Mouse (Mus musculus) urinary bladder, postnatal 36 days (tissue): ENCODE measurements at regions not wholly inside any gene's neighbourhood (a gene's known extent, or its start where the extent isn't known, plus 50 kb on each side); places are given as distances from the start of the nearest gene placed in this dataset.
A peak's percentile ranks its signal among the peaks of the same experiment; 100 is the strongest.

ENCODE experiments used
- DNase-seq, 2 experiments: peaks; one replicate each; pipeline ENCODE4 v3.0.0; 2022; ENCODE audit warnings: low spot score in 2 of 2, mixed read lengths in 1 of 2

DNA sequence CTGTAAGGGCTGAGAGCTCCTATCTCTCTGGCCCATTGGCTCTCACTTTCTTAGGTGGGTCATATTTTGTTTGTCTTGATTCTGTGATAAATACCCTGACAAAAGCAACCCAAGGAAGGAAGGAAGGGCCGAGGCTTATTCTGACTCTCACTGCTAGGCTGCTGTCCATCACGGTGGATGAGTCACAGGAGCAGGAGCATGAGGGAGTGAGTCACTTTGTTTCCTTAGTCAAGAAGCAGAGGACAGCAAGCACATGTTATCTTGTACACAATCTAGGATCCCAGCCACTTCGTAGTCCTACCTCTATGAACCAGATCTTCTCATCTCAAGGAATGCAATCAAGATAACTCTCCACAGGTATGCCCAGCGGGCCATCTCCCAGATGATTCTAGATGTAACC, 69.9 kb downstream of the Atp6v1g3 start:
- peak; percentile 28 to 41 for DNase-seq

DNA sequence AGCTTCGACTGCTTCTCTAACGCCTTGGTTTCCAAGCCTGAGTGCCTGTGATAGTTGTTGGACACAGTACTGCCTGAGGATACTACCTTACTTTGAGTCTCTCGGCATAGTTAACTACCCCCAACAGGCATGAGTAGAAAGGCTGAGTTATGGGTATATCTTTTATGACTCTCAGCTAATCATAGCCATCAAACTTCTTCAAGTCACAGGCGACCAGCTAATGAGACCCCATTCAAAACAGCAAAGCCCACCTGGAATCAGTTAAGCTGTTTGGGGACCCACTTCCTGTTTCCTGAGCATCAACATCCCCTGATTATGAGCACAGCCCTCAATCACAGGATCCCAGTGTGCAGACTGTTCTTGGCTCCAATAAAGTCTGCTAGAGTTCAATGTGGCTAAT, 71.4 kb downstream of the Atp6v1g3 start:
- no peak for DNase-seq

DNA sequence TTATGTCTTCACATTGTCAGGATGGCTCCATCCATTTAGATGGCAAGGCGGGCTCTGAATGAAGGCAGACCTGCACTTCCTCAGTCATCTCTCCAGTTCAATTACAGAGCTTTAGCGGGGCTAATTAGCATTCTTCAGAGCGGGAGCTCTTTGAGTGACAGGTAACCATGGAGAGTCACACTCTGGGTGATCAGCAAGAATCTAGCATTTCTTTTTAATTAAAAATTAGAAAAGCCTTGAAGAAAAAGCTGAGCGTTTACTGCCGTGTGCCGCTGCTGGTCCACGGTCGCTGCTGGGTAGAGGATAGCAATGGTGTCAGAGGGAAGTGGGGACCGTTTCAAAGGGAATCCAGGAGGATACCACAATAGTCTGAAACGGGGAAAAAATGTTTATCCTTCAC, 72.5 kb downstream of the Atp6v1g3 start:
- no peak for DNase-seq

DNA sequence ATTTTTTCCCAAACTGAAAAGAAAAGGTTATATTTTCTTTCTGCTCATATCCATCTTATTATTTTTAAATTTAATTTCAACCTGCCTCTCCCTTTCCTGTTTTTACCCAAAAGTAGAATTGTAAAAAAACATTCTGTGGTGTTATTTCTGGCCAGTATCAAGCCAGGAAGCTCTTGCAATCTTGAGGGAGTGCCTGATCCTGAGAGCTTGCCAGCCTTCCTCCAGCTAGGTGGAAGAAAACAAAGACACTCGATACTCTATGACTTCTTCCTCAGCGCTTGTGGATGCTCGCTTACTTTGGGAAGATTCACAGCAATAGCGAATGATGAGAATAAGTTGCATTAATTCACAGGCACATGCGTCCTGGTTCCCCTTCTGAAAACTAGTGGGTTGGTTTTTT, 73.4 kb downstream of the Atp6v1g3 start:
- no peak for DNase-seq

DNA sequence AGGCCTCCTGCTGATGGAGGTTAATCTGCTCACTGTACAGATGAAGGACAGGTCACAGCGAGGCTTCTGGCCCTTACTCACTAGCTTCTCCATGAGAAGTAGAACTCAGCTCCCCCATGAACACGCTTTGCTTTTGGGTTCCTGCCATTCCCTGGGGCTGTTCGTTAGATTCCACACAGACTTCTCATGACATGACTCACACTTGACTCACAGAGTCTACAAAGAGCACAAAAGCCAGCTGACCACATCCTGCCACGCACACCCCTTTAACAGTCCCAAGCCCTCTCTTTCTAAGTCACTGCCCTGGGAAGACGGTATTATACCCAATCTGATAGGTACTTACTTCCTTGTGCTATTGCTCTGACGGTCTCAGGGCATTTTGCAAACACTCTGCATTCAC, 74.9 kb downstream of the Atp6v1g3 start:
- DNase-seq, result peak; percentile 58 to 61

DNA sequence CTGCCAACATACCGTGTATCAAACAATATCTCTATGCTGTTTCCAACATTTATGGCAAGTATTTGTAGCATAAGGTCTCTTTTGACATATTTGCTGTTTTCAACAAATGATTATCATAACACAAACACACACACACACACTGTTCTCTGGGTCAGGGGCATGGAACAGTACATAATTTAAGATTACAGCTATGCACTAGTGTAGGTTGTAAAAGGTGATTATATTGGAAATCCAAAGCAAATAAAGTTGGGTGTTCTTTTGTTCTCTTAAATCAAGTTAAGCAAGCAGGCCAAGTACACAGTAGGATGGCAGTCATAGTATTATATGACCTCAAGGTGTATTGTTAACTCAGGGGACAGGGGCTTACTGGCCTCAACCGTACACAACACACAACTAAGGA, 75.6 kb downstream of the Atp6v1g3 start:
- no peak for DNase-seq

DNA sequence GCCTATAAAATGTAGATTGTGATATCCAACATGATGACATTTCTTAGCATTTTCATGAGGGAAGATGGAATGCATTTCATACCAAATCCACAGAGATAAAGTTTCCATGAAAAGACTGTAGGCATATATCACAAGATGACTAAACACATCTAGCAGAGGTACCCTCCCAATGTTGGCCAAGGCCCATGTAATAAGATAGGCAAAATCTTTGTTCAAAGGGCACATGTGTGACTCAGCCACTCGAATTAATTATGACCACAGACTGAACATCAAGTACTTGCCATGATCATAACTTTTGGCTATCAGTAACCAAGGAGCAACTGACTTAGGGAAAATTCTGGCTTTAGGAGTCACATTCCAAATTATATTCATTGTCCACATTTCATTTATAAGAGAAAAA, 82.9 kb downstream of the Atp6v1g3 start:
- DNase-seq, result no peak

DNA sequence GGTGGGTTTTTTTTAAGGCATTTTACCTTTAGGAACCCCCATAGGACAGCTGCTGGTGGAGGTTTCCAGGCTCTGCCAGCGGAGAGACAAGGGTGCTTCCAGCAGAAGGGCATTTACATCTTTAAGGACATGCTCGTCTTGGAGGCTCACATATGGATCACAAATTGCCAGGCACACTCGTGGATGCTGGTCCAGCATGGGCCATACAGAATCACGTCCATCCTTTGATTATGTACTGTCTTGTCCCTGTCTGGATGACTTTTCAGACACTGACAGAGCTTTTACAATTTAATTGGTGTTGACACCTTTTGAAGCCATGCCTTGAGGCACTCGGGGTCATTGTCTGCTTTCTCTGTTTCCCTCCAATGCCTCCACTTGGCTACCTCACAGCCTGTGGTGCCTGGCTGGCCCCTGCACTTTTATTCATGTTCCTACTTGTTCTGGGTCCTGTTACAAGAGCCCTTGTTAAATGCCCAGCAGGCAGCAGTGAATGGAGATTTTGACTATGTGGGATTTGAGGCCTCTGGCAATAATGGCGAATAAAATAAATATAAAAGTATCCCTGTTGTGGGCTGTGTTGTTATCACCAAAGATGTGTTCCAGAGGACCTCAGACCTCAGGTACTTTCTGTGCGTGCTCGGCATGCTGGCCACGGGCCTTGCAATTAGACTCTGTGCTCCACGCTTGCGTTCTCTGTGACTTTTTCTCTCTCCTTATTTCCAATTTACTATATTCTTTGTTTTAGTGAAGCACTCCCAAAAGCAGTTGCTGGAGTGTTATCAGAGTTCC, 89.3 kb downstream of the Atp6v1g3 start:
- DNase-seq, result no peak

DNA sequence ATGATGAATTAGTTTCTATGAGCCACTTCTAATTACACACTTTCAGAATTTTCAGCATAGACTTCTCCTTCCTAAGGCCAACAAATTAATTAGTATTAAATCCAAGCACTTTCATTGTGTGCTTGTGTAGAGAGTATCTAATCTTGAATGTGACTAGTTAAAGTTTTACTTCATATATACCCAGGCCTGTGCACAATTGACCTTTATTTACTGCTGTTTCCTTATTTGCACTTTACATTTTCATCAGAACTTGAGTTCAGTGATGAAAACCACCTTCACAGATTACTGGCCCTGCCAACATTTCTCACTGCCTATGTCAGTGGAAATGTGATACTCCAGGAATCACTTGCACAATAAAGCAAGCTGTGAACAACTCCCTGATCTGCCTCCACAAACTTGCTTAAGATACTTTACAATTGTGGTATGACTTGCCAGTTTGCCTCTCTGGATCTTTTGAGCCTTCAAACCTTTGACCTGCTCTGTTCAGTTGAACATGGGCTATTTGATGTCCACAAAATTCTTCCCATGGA, 96.5 kb downstream of the Atp6v1g3 start:
- DNase-seq, result no peak

DNA sequence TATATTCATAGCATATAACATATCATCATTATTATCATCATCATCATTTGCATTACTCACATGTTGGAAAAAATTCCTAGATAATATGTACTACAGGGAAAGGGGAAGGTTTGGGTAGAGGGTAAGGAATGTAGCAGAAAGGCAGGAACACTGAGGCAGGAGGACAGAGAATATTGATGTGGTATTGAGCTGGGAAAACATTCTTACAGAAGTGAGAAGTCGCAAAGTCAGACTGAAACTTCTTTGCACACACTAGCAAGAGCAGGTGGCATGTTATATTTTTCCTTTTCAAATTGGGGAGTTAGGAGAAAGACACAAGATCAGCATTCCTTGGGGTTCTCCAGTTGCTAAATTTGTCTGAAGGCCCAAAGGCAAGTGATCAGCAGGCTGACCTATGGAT, 97.9 kb downstream of the Atp6v1g3 start:
- no peak for DNase-seq

DNA sequence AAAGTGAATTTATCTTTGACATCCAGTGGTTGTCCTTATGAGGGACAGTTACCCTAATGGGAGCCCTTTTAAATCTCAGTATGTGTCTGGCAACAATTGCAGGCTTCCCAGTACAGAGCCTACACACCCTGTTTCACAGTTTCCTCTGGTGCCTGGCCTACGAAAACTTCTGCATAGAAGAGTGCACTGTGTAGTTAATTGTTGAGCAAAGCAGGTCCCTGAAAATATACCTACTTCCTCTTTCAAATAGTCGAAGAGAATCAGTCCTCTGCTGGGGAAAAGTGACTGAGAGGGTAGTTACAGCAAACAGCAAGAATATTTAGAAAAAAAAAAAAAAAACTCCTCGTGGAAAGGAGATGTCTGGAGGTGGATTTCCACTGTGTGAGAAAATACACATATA, 110.6 kb downstream of the Atp6v1g3 start:
- no peak for DNase-seq

DNA sequence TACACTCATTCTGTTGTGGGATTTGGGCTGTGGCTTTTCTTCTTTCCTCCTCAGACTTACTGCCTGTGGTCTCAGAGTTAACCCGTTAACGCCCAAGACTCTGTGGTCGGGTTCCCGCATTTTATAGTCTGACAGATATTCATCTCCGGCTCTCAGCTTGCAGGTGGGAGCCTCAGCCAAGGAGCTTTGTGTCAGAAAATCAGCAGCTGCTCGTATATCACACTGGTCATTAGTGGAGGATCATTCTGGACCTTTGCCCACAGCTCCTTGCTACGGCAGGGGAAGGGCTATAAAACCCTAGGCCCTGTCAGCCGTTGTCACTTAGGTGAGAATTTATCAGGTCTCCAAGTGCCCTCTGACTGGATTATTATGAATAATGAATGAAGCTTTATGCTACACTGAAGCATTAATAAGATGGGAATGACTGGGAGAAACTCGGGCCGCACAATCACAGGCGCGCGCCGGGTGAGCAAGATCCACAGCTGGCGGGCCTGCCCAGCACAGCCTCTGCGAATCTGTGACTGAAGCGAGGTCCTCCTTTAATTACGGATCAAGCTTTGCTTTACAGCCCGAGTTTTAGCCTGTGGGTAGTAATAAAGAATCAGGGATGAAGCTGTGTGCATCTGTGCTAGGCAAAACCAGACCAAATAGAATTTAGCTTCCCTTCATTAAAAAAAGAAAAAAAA, 111.8 kb downstream of the Atp6v1g3 start:
- DNase-seq, result no peak

DNA sequence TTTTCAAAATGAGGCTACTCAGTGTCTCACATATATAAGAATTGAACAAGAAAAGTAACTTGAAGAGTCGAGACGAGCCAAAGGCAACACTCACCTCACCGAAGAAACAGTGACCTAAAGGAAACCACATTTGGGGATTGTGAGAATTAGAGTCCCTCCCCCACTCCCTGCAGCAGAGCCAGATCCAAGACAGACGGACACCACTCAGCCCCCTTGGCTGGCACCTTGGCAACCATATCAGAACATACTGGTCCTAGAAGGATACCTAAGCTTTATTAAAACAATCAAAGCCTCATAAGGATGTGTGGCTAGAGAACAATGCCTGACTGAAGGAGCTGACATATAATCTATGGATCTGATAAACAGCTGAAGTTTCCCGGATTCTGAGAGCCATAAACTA, 112.5 kb downstream of the Atp6v1g3 start:
- DNase-seq, result no peak

DNA sequence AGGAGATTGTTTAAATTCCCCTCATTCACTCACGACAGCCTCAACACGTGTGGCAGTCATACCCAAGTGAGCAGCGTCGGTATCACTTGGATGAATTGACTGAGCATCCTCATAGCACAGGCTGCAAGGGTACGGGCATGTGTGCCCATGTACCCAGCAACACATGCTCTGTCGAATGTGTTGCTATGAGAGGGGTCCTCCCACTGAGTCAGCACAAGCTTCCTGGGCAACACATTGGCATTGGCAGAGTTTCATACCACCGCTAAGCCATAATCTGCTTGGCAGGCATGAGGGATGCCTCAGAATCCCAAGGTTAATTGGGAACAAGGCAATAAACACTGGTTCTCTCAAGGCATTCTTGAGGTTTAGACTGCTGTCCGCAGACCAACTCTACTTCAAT, 115.1 kb downstream of the Atp6v1g3 start:
- DNase-seq, result no peak

DNA sequence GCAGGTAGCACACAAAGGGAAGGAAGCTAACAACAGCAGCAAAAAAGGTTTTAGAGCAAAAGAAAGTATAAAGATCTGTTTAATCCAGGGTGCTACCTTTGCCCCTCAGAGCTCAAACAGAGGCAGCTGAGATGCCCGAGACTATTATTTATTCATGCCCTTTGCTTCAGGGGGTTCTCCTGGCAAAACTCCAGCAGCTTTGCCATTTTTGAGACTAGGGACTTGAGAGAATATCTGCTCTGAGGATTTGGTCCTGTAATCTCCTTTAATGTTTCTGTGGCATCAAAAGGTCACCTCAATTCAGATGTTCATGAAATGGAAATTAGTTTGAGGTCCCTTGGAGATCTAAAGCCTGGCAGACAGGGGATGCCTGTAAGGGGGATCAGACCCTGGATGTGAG, 116.1 kb downstream of the Atp6v1g3 start:
- no peak for DNase-seq

DNA sequence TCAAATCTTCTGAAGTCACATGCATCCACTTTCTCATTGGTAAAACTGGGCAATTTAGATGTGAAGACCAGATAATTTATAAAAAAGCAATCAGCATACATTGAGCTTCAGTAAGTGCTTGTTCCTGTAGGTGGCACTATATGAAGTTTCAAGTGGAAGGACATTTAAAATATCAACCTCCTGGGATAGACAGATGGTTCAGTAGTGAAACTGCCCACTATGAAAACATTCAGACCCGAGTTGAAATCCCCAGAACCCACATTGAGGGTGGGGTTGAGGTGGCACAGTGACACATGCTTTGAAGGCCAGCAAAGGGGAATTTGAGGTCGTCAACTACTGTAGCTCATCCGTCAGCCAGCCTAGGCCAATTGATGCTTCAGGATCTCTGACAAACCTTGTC, 145.1 kb downstream of the Atp6v1g3 start:
- no peak for DNase-seq

DNA sequence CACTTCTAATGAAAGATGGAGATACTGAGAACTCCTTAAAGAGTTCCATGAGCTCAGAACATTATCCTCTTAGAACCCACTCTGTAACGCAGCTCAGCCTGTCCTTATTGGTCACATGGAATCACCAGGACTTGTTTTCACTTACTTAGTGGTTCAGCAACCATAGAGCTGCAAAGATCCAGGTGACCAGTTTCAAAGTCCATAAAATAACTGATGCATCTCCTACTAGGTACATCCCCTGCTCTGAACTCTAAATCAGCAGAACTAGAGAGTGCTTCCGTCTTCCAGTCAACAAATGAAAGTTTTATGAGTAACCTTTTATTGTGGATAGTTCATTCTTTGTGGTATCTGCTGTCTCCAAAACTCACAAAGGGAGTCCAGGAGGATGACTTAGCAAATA, 153.9 kb downstream of the Atp6v1g3 start:
- no peak for DNase-seq
